Mouse (Mus musculus): Measurements from ENCODE around the gene Prg2. TPM values are rescaled to one million over a fixed set of nuclear protein-coding genes. Genes with fewer than 3 reads are reported as not detected.

The Prg2 gene
- polyA plus RNA-seq, 1 experiment = not detected

- TF ChIP-seq POLR2A (IDR thresholded peaks at IDR 0.05; ENCODE audit: control insufficient read depth, low read depth, low read length) = no peak
- no peak for TF ChIP-seq CTCF (IDR thresholded peaks at IDR 0.05; ENCODE audit: control insufficient read depth, insufficient read depth, insufficient replicate concordance, low read depth, low read length)
- H3K36me3 ChIP-seq (ENCODE audit: control insufficient read depth, insufficient read depth, low read length) = no peaks in the 10 kb centered on the region
- H3K27me3 ChIP-seq (ENCODE audit: control insufficient read depth, insufficient read depth, low read length) = no peaks in the 10 kb centered on the region
- H3K27ac ChIP-seq (ENCODE audit: control insufficient read depth, insufficient read depth, low read depth, low read length) = no peak overlapping the region
- no peaks in the 10 kb centered on the region for H3K4me1 ChIP-seq (ENCODE audit: control insufficient read depth, insufficient read depth, low read length)
- H3K4me3 ChIP-seq (ENCODE audit: control insufficient read depth, low read depth, low read length) = no peak overlapping the region
Measured at GRCm38 (mm10) chr2:84948721-84949120, 31.5 kb upstream of the Prg2 start.

GRCm38 (mm10) chr2:84951027-84951426 is 29.2 kb upstream of the Prg2 start:
- H3K4me1 ChIP-seq (ENCODE audit: control insufficient read depth, insufficient read depth, low read length) = no peaks in the 10 kb centered on the region
- no peak overlapping the region for H3K4me3 ChIP-seq (ENCODE audit: control insufficient read depth, low read depth, low read length)
- no peak for TF ChIP-seq CTCF (IDR thresholded peaks at IDR 0.05; ENCODE audit: control insufficient read depth, insufficient read depth, insufficient replicate concordance, low read depth, low read length)
- TF ChIP-seq POLR2A (IDR thresholded peaks at IDR 0.05; ENCODE audit: control insufficient read depth, low read depth, low read length) = no peak
- no peaks in the 10 kb centered on the region for H3K36me3 ChIP-seq (ENCODE audit: control insufficient read depth, insufficient read depth, low read length)
- H3K27ac ChIP-seq (ENCODE audit: control insufficient read depth, insufficient read depth, low read depth, low read length) = no peak overlapping the region
- no peaks in the 10 kb centered on the region for H3K27me3 ChIP-seq (ENCODE audit: control insufficient read depth, insufficient read depth, low read length)

GRCm38 (mm10) chr2:84952251-84952650 is 28.0 kb upstream of the Prg2 start:
- H3K4me1 ChIP-seq (ENCODE audit: control insufficient read depth, insufficient read depth, low read length) = no peaks in the 10 kb centered on the region
- no peak overlapping the region for H3K27ac ChIP-seq (ENCODE audit: control insufficient read depth, insufficient read depth, low read depth, low read length)
- H3K4me3 ChIP-seq (ENCODE audit: control insufficient read depth, low read depth, low read length) = no peak overlapping the region
- TF ChIP-seq CTCF (IDR thresholded peaks at IDR 0.05; ENCODE audit: control insufficient read depth, insufficient read depth, insufficient replicate concordance, low read depth, low read length) = no peak
- no peak for TF ChIP-seq POLR2A (IDR thresholded peaks at IDR 0.05; ENCODE audit: control insufficient read depth, low read depth, low read length)
- H3K27me3 ChIP-seq (ENCODE audit: control insufficient read depth, insufficient read depth, low read length) = no peaks in the 10 kb centered on the region
- H3K36me3 ChIP-seq (ENCODE audit: control insufficient read depth, insufficient read depth, low read length) = no peaks in the 10 kb centered on the region

GRCm38 (mm10) chr2:84952693-84953092 is 27.6 kb upstream of the Prg2 start:
- H3K4me1 ChIP-seq (ENCODE audit: control insufficient read depth, insufficient read depth, low read length) = no peaks in the 10 kb centered on the region
- no peak overlapping the region for H3K27ac ChIP-seq (ENCODE audit: control insufficient read depth, insufficient read depth, low read depth, low read length)
- no peaks in the 10 kb centered on the region for H3K36me3 ChIP-seq (ENCODE audit: control insufficient read depth, insufficient read depth, low read length)
- no peak for TF ChIP-seq CTCF (IDR thresholded peaks at IDR 0.05; ENCODE audit: control insufficient read depth, insufficient read depth, insufficient replicate concordance, low read depth, low read length)
- no peak for TF ChIP-seq POLR2A (IDR thresholded peaks at IDR 0.05; ENCODE audit: control insufficient read depth, low read depth, low read length)
- no peak overlapping the region for H3K4me3 ChIP-seq (ENCODE audit: control insufficient read depth, low read depth, low read length)
- no peaks in the 10 kb centered on the region for H3K27me3 ChIP-seq (ENCODE audit: control insufficient read depth, insufficient read depth, low read length)

GRCm38 (mm10) chr2:84955435-84955834 is 24.8 kb upstream of the Prg2 start:
- Histone ChIP-seq H3K27ac (ENCODE audit: control insufficient read depth, insufficient read depth, low read depth, low read length) (no peak overlapping the region), H3K4me1 (ENCODE audit: control insufficient read depth, insufficient read depth, low read length) (no peaks in the 10 kb centered on the region), H3K27me3 (ENCODE audit: control insufficient read depth, insufficient read depth, low read length) (no peaks in the 10 kb centered on the region), H3K4me3 (ENCODE audit: control insufficient read depth, low read depth, low read length) (no peak overlapping the region), H3K36me3 (ENCODE audit: control insufficient read depth, insufficient read depth, low read length) (no peaks in the 10 kb centered on the region)
- no peak for TF ChIP-seq POLR2A (IDR thresholded peaks at IDR 0.05; ENCODE audit: control insufficient read depth, low read depth, low read length)
- TF ChIP-seq CTCF (IDR thresholded peaks at IDR 0.05; ENCODE audit: control insufficient read depth, insufficient read depth, insufficient replicate concordance, low read depth, low read length) = no peak

GRCm38 (mm10) chr2:84956274-84956673 is 24.0 kb upstream of the Prg2 start:
- TF ChIP-seq POLR2A (IDR thresholded peaks at IDR 0.05; ENCODE audit: control insufficient read depth, low read depth, low read length) (no peak), CTCF (IDR thresholded peaks at IDR 0.05; ENCODE audit: control insufficient read depth, insufficient read depth, insufficient replicate concordance, low read depth, low read length) (peak; percentile 77)
- Histone ChIP-seq H3K27ac (ENCODE audit: control insufficient read depth, insufficient read depth, low read depth, low read length) (no peak overlapping the region), H3K36me3 (ENCODE audit: control insufficient read depth, insufficient read depth, low read length) (no peaks in the 10 kb centered on the region)

GRCm38 (mm10) chr2:84958588-84959264 is 21.5 kb upstream of the Prg2 start:
- TF ChIP-seq POLR2A (IDR thresholded peaks at IDR 0.05; ENCODE audit: control insufficient read depth, low read depth, low read length) (no peak), CTCF (IDR thresholded peaks at IDR 0.05; ENCODE audit: control insufficient read depth, insufficient read depth, insufficient replicate concordance, low read depth, low read length) (no peak)
- no peaks in the 10 kb centered on the region for H3K4me1 ChIP-seq (ENCODE audit: control insufficient read depth, insufficient read depth, low read length)
- H3K4me3 ChIP-seq (ENCODE audit: control insufficient read depth, low read depth, low read length) = no peak overlapping the region
- no peak overlapping the region for H3K27ac ChIP-seq (ENCODE audit: control insufficient read depth, insufficient read depth, low read depth, low read length)
- H3K27me3 ChIP-seq (ENCODE audit: control insufficient read depth, insufficient read depth, low read length) = no peaks in the 10 kb centered on the region
- H3K36me3 ChIP-seq (ENCODE audit: control insufficient read depth, insufficient read depth, low read length) = no peaks in the 10 kb centered on the region

More at GRCm38 (mm10) chr2:84956274-84956673, 24.0 kb upstream of the Prg2 start:
- Histone ChIP-seq H3K4me1 (ENCODE audit: control insufficient read depth, insufficient read depth, low read length) (no peaks in the 10 kb centered on the region), H3K27me3 (ENCODE audit: control insufficient read depth, insufficient read depth, low read length) (no peaks in the 10 kb centered on the region), H3K4me3 (ENCODE audit: control insufficient read depth, low read depth, low read length) (no peak overlapping the region)
